Mouse (Mus musculus) ES-Bruce4 (cell line): Measurements from ENCODE around the gene Ptpn13. TPM values are rescaled to one million over a fixed set of nuclear protein-coding genes. Genes with fewer than 3 reads are reported as not detected.

Source experiments
- H3K27ac ChIP-seq: 2 replicates; pipeline ENCODE4 v1.5.1; 2012; ENCODE audit warnings: low read length, inconsistent platforms; ENCODE audit not compliant: insufficient read depth
- H3K27me3 ChIP-seq: 2 replicates; pipeline ENCODE4 v1.6.1; 2012; ENCODE audit warnings: mild to moderate bottlenecking, low read length, inconsistent platforms; ENCODE audit not compliant: control insufficient read depth, poor library complexity, insufficient read depth, severe bottlenecking
- H3K36me3 ChIP-seq: 2 replicates; pipeline ENCODE4 v1.6.1; 2012; ENCODE audit warnings: inconsistent platforms, mild to moderate bottlenecking, low read length, moderate library complexity; ENCODE audit not compliant: control insufficient read depth, poor library complexity, insufficient read depth, severe bottlenecking
- H3K4me1 ChIP-seq: one replicate; pipeline ENCODE4 v1.8.1; 2011; ENCODE audit warnings: low read length; ENCODE audit not compliant: control insufficient read depth, insufficient read depth
- H3K4me3 ChIP-seq: 2 replicates; pipeline ENCODE4 v1.5.1; 2011; ENCODE audit warnings: low read depth, mild to moderate bottlenecking, low read length
- H3K9ac ChIP-seq: 2 replicates; pipeline ENCODE4 v1.6.1; 2012; ENCODE audit warnings: low read depth, mild to moderate bottlenecking, inconsistent platforms; ENCODE audit not compliant: poor library complexity, severe bottlenecking
- H3K9me3 ChIP-seq: replicated peaks from 2 replicates; pipeline ENCODE4 v1.6.1; 2012; ENCODE audit warnings: mild to moderate bottlenecking, low read length, inconsistent platforms; ENCODE audit not compliant: control insufficient read depth, poor library complexity, insufficient read depth, severe bottlenecking
- CTCF ChIP-seq: IDR thresholded peaks from one replicate; pipeline ENCODE4 v1.8.1; 2011; ENCODE audit warnings: low read depth, low read length
- EP300 ChIP-seq: IDR thresholded peaks from 2 replicates; pipeline ENCODE4 v1.6.1; 2011; ENCODE audit warnings: low read depth, low read length; ENCODE audit not compliant: insufficient read depth
- POLR2A ChIP-seq: IDR thresholded peaks from one replicate; pipeline ENCODE4 v1.8.1; 2011; ENCODE audit warnings: low read length; ENCODE audit not compliant: insufficient read depth
- polyA plus RNA-seq: library from polyadenylated mRNA; stranded (reverse); fragments of >200 nt; gene quantifications from 2 replicates; pipeline ENCODE4 v1.2.4, GENCODE M21; 2011; ENCODE audit warnings: low read depth; ENCODE audit not compliant: missing spikeins, insufficient read depth, insufficient read length

The Ptpn13 gene
- polyA plus RNA-seq, 1 experiment, result 26.5 TPM

DNA sequence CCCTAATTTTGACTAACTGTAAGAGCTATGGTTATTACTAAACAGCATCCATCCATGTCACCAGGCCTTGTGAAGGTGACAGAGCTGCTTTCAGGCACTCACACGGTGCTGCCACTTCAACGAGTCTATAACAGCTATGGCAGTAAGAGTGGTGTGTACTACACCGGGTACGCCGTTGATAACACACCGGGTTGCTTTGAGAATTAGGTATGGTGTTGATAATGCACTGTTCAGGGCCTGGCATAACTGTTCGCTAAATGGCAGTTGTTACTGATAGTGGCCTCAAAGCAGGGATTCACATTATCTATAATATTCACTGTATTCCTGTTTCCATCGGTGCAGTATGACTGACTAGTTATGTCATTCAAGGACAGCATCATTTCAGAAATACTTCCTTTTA is 66.0 kb downstream of the Ptpn13 start:
- no peaks in the 10 kb centered on the region for H3K36me3 ChIP-seq
- no peak overlapping the region for H3K9ac ChIP-seq
- TF ChIP-seq EP300, result no peak
- TF ChIP-seq POLR2A, result no peak
- no peak for TF ChIP-seq CTCF
- no peaks in the 10 kb centered on the region for H3K9me3 ChIP-seq
- no peaks in the 10 kb centered on the region for H3K4me1 ChIP-seq
- H3K4me3 ChIP-seq, result no peak overlapping the region
- H3K27me3 ChIP-seq, result no peaks in the 10 kb centered on the region
- H3K27ac ChIP-seq, result no peak overlapping the region

DNA sequence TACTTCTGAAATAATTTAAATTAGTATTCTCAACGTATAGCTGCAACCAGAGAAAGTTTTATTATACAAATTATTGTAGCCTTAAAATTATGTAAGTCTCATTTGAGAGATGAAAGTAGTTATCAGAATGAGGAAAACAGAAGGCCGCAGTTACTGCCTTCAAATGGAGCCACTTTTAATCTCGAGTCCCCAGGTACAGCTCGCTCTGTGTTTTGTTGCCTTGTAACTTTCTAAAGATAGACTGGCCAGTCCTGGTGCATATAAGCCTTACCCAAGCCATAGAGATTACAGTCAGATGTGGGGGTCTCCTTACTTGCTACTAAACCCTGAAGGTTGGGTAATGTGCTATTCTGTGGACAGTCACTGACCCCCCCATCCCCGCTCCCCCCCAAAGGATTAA is 66.8 kb downstream of the Ptpn13 start:
- no peak for TF ChIP-seq CTCF
- TF ChIP-seq EP300, result no peak
- TF ChIP-seq POLR2A, result no peak
- Histone ChIP-seq H3K27ac (no peak overlapping the region), H3K9ac (no peak overlapping the region), H3K4me3 (no peak overlapping the region), H3K27me3 (no peaks in the 10 kb centered on the region), H3K4me1 (no peaks in the 10 kb centered on the region), H3K36me3 (no peaks in the 10 kb centered on the region), H3K9me3 (no peaks in the 10 kb centered on the region)

DNA sequence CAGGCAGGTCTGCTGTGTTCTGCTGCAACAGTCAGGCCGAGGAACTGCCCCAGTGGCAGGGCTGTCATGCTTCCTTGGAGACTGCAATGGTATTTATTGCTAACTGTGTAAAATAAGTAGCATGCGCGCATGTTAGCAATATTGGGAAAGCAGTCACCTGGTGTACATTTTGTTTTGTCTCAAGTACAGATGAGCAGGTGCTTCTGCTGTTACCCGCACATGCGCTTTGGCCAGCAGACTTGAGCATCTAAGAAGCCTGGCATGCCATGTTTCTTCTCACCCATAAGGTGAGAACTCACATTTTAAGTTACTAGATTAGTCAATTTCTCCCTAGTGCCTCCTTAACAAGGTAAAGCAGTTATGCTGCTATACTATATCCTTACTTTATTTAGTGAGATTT is 72.1 kb downstream of the Ptpn13 start:
- Histone ChIP-seq H3K27me3 (no peaks in the 10 kb centered on the region), H3K27ac (no peak overlapping the region), H3K9ac (no peak overlapping the region), H3K4me1 (no peaks in the 10 kb centered on the region), H3K36me3 (no peaks in the 10 kb centered on the region), H3K4me3 (no peak overlapping the region), H3K9me3 (no peaks in the 10 kb centered on the region)
- TF ChIP-seq CTCF (no peak), POLR2A (no peak), EP300 (no peak)

DNA sequence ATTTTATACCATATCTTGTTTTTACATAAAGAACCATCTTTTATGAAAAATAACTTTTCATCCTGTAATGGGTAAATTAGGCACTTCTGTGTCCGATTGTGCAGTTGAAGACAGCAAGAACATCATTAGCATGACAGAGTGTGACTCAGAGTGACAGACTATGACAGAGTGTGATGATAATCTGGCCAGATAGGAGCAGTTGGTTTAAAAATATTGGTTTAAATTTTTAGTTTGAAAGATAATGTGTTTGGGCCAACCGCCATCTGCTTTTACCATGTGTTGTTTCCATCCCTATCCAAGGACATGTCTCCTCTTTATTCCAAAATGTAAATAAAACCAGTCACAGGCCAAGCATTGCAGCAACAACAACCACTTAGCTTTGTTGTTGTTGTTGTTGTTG is 72.5 kb downstream of the Ptpn13 start:
- Histone ChIP-seq H3K9me3 (no peaks in the 10 kb centered on the region), H3K4me3 (no peak overlapping the region), H3K27me3 (no peaks in the 10 kb centered on the region), H3K36me3 (no peaks in the 10 kb centered on the region), H3K9ac (no peak overlapping the region), H3K4me1 (no peaks in the 10 kb centered on the region), H3K27ac (no peak overlapping the region)
- no peak for TF ChIP-seq CTCF
- TF ChIP-seq POLR2A, result no peak
- no peak for TF ChIP-seq EP300

DNA sequence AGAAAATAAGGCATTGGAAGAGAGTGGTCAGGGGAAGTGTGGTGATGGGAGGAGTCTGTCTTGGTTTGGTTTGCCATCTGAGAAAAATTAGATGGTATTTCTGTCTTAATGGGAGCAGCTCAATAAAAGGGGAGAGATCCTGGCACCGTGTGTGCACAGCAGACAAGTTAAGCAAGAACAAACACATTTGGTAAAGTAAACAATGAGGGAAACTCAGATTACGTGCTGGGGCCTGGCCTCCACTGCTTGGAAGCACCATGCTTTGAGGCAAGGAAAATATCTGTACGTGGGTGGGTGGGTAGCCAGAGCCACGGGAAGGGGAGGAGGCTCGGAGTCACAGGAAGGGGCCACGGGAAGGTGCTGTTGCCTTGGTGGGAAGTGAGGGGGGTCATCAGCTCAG is 74.3 kb downstream of the Ptpn13 start:
- H3K27ac ChIP-seq, result no peak overlapping the region
- no peaks in the 10 kb centered on the region for H3K27me3 ChIP-seq
- TF ChIP-seq POLR2A, result no peak
- TF ChIP-seq EP300, result no peak
- no peak for TF ChIP-seq CTCF
- H3K9me3 ChIP-seq, result no peaks in the 10 kb centered on the region
- H3K9ac ChIP-seq, result no peak overlapping the region
- no peaks in the 10 kb centered on the region for H3K4me1 ChIP-seq
- H3K4me3 ChIP-seq, result no peak overlapping the region
- no peaks in the 10 kb centered on the region for H3K36me3 ChIP-seq

DNA sequence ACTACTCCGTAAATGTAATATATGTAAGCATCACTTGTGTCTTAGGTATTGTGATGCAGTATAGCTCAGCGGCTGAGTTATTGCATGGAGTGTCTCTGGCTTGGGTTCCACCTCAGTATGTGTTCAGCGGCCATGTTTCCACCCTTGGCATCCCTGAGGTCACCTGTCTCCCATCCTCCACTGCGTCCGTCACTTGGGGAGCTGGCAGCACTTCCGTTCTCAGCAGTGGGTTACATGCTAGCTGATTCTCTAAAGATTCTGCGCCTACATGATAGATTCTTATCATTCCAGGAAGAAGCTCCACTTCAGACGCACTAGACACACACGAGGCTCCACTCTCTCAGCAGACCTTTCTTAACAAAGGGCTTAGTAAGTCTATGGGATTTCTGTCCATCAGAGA is 76.1 kb downstream of the Ptpn13 start:
- no peak for TF ChIP-seq EP300
- no peak for TF ChIP-seq POLR2A
- no peak for TF ChIP-seq CTCF

DNA sequence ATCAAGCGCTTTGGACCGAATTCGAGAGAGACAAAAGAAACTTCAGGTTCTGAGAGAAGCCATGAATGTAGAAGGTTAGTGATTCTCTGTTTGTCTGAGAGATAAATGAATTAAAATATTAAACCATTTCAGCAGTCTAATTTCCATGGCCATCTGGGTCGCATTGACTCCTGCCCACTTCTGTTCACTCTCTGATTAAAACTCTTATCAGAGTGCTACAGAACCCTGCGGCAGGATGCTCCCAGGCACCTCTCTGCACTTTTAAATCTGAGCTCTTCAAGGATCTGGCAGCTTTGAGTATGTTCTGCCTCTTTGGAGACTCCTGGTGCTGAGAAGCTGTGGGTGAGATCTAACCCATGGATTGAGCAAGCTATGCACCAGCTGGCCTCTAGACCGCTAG is 76.8 kb downstream of the Ptpn13 start:
- no peak overlapping the region for H3K4me3 ChIP-seq
- no peak overlapping the region for H3K27ac ChIP-seq
- TF ChIP-seq POLR2A, result no peak
- no peak for TF ChIP-seq CTCF
- no peak for TF ChIP-seq EP300
- no peaks in the 10 kb centered on the region for H3K27me3 ChIP-seq
- no peaks in the 10 kb centered on the region for H3K36me3 ChIP-seq
- no peak overlapping the region for H3K9ac ChIP-seq
- no peaks in the 10 kb centered on the region for H3K4me1 ChIP-seq
- no peaks in the 10 kb centered on the region for H3K9me3 ChIP-seq

More for the DNA sequence above, 76.1 kb downstream of the Ptpn13 start:
- Histone ChIP-seq H3K9me3 (no peaks in the 10 kb centered on the region), H3K4me3 (no peak overlapping the region), H3K27me3 (no peaks in the 10 kb centered on the region), H3K27ac (no peak overlapping the region), H3K4me1 (no peaks in the 10 kb centered on the region), H3K36me3 (no peaks in the 10 kb centered on the region), H3K9ac (no peak overlapping the region)
